Mouse (Mus musculus) right cerebral cortex, postnatal 36 days (tissue): ENCODE data around the gene Phactr3.
"Not testable (repeated sequence)": the region's sequence is repeated elsewhere in the genome, so short reads cannot be mapped to it uniquely, and the experiment has no call there.

Source experiments
- DNase-seq, 2 experiments: peaks; one replicate each; pipeline ENCODE4 v3.0.0; 2022; ENCODE audit warnings: low spot score in 2 of 2, mixed read lengths in 1 of 2

The Phactr3 gene

DNA sequence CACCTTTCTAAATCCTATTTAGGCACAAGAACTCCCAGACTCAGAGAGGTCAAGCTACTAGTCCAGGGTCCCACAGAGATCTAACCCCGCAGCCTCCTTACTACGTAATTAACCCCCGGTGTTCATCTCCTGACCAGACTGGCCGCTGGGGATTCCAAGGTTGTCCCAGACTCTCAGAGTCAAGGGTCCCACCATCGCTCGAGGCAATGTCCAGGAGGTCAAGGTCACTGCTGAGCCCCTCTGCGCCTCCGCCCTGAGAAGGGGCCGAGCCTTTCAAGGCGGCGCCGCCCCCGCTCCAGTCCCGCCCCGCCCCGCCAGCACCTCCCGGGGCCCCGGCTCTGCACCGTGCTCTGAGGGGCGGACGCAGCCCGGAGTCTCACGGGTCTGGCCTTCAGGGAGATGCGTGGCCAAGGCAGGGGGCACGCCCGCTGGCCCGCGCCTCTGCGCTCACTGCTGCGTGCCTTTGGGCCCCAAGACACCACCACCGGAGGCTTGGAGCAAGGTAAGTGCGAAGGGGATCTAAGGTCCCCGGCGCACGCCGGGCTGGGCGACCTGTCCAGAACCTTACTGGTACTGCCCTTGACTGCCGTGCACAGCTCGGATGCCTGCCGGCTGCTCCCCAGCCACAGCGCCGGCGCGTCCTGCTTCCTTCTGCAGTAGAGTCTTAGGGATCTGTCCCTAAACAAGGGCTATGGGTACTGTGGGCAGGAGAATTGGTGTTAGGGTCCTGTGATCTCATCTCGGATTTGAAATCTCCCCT is at the start of gene Phactr3:
Phactr3 (plus strand) TSS at position 175 of the 760 bp plus-strand sequence.
- DNase-seq = no peak

DNA sequence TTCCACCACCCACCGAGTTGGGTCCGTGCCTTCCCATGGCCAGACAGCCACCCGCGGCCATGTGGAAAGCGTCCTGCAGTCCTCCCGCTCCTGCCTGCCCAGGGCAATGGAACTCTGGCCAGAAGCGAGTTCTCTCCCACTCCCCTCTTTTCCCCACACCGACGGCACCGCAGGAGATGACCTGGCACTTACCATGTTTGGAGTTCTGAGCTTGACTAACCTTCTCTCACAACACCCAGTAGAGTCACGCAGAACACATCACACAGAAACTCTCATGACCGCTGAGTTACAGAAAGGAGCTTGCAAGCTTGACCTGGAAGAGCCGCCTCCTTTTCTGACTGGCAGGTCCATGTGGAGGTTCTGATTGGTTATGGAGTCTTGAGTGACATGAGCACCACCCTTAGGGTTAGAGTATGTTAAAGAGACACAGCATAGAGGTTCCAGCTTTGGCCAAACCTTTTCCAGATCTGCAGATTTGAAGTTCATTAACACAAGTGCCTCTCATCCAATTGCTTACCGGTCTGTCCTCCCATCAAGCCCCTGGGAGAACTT is 40.5 kb upstream of the Phactr3 start, which contains the start of gene Zfp931:
Zfp931 (minus strand) TSS at position 311 of the 552 bp plus-strand sequence.
- DNase-seq = not testable (repeated sequence)

DNA sequence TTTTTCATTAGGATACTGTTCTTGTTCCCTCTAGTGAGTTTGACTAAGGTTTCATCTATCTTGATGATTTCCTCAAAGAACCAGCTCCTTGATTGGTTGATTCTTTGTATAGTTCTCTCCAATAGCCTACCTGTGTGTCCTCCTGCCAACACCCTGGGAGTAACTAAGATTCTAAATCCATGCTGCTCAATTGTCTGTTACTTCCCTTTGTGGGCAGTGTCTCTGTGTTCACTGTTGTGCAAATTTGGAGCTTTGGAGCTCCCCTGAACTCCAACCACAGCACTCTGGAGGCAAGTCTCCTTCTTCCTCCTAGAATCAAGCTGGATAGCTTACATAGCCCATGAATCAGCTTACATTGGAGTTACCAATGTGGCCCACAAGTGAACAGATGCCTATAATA is 29.2 kb upstream of the Phactr3 start:
- no peak for DNase-seq

DNA sequence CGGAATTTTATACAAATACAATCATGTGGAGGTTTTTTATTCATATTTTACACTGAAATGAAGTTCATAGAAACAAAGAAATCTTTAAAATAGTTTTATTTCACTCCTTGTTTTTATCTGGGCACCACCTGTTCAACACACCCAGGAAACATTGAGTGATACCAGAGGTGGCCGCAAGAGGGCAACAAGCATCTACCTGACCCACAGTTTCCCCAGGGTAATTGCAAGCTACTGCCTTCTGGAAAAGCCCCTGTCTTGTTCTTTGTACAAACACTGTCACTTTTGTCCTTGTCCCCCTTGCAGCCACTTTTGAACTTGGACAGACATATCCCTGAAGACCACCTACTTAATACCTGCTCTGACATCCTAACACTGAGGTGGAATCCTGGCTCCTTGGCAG is 20.8 kb upstream of the Phactr3 start:
- DNase-seq = peak; percentile 34 to 54

DNA sequence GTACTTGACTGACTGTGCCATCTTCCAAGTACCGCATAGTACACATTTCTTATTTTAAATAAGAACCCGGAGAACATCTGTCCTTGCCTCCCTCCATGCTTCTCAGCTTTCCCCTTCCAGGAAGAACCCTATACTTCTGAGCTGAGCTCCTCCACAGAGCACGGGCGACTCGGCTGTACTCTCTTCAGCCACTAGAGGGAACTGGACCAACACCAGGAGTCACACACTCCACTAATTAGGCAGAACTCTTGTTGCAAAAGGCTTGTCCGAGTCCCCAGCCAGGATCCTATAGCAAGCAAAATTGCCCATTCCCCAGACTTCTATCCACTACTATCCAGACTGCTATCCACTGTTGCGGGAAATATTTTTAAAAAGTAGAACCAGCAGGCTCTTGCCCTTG is 16.8 kb upstream of the Phactr3 start:
- peak; percentile 55 to 64 for DNase-seq

DNA sequence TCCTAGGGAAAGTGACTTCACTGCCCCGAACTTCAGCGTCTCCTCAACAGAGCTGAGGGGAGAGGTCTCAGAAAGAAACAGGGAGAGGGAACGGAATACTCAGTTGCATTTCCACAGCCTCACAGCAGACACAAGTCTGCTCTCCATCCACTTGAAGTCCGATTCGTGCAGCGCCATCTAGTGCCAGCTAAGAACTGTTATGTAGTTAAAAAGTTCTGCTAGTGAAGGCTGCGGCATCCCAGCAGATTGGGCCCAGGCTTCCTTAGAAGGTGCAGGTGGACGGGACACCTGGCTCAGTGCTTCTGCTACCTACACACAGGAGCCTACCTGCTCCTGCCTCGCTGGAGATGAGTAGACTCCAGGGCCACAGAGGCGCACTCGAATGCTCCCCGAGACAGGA is 829 bp upstream of the Phactr3 start:
- peak in 1 of 2 experiments; percentile 39 for DNase-seq

DNA sequence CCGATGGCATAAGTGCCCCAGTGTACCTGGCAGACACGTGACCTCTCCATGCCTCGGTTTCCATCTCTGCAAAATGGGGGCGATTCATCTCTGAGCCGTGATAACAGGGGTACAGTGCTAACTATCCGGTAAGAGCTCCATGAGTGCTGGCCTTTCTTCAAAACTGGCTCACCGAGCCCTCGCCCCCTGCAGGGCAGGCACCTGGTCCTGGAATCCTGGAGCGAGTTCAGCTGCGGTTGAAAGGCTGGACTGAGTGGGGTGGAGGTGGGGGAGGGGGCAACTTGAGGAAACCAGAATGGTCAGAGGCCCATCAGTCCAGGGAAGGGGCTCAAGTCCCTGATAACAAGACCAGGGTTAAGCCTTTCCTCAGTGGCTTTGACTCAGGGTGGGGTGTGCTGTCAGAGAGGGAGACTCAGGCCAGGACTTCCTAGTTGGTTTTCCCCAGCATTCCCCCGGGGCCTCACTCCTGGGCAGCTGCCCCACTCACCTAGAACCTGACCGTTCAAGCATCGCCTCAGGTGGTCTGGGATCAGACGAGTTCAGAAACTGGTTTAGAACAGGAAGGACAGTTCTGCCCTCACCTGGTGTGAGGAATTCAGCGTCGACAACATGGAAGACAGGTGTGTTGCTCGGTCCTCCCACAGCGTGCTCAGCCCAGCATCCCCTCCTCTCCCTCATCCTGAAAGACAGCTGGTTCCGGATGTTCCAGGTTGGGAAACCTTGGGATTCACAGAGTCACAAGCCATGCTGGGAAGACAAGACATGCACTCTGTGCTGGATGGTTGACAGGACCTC is 983 bp downstream of the Phactr3 start:
- no peak for DNase-seq

DNA sequence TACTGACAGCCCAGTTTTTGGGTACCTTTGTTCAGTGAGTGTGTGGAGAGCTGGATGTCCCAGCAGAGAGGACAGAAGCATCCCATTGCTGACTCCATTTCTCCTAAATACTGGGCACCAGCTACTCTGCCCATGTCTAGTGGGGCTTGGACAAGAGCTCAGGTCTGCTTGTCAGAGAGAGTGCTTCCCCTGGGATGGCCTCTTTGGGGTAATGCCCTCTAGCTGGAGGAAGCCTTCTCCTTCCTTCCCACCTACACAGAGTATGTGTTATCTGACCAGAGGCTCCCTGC is 1.5 kb downstream of the Phactr3 start:
- no peak for DNase-seq

DNA sequence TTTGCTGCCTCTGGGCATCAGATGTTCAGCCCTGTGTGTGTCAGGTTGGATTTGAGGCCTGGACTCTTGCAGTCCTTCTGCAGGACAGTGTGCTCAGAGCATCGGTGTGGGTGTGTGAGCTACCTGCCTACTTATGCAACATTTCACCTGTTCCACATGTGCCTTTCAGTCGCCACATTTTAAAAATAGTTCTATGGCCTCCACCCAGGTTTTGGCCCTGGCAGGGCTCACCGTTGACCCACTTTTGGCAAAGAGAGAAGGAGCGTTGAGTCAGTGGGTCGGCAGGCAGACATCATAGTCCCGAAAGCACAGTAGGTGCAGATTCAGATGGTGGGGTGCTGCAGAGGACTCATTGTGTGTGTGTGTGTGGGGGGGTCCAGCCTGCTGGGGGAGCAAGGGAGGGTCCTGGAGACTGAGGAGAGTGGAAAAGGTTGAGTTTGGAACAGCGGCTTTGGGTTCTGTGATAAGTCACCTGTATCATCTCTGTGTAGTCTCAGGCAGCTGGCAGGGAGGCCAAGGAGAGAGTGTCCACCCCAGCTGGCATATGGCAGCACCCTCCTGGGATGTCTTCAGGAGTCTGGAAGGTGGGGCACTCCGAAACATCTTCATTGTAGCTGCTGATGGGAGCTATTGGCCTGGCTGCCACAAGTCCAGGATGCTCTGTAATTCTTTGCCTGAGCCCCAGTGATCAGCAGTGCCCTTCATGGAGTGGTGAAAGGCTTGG is 2.0 kb downstream of the Phactr3 start:
- DNase-seq = peak in 1 of 2 experiments; percentile 0

DNA sequence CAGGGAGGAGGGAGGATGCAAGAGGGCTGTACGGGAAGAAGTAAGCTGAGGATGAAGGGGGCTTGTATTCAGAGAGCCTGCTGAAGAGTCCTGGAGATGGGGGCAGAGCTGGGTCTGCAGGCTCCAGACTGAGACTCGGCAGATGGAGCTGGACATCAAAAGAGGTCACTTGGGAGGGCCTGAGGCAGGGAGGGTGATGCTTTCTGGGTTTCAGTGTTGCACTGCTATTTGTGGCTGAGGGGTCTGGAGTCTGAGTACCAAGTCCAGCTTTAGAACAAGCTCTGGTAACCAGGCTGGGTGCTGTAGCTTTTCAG is 2.6 kb downstream of the Phactr3 start:
- DNase-seq = no peak

DNA sequence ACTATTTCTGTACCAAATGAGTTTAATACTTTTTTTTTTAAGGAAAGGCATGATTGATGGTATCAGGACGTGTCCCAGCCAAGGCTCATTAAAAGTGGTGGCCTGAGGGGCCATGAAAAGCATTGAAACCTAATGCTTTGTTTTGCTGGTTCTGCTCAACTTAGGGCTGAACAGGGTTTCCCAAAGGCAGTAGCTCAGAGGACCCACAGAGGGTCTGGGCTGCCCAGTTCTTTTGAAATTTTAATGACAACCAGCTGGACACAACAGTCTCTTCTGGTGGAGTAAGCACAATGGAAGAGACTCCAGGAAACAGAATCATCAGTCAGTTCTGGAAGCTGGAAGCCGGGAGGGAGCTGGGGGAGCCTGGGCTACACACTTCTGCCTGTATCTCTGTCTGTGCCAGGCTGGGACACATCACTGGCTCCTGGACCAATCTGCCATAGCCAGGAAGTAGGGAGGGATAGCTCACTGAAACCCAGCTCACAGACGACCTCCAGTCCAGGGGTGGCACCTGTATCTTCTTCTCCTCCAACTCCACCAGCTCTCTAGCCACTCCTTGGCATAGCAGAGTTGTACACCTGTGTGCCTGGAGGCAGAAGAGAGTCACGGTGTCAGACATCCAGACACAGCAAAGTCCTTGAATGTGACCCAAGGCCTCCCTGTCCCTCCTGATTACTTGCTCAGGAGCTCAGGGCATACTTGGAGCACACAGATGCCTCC is 3.3 kb downstream of the Phactr3 start:
- DNase-seq = peak in 1 of 2 experiments; percentile 0

DNA sequence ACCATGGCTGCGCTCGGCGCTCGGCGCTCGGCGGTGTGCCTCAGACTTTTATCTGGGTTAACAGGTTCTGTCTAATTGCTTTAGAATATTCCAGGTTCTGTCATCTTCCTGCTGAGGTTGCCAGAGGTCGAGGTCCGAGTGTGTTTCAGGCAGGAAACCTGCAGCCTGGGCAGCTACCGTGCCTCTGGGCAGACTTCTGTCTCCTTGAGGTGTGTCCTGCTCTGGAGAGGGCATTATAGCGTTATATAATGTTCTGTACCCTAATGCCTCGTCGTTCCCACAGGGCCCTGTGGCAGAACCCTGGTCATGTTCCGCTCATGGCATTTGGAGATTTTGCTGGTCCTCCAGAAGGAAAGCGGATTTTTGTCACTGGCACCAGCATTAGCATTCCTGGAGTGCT is 4.7 kb downstream of the Phactr3 start:
- peak in 1 of 2 experiments; percentile 0 for DNase-seq

DNA sequence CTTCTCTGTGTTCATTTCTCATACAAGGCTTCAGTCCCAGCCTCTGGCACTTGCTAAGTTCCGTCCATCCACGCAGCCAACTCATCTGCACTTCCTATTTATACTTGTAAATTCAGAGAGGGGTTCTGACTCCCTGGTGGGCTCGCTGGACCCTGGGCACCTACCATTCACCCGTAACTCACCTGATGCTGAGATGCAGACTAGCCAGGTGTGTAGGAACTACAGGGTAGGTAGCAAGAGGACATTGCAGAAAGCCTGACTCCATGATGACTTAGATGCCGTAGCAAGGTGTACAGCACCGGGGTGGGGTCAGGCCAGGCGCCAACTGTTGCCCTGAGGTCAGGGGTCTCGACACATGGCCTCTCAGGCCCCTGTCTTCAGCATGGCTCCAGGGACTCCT is 6.7 kb downstream of the Phactr3 start:
- peak in 1 of 2 experiments; percentile 1 for DNase-seq

DNA sequence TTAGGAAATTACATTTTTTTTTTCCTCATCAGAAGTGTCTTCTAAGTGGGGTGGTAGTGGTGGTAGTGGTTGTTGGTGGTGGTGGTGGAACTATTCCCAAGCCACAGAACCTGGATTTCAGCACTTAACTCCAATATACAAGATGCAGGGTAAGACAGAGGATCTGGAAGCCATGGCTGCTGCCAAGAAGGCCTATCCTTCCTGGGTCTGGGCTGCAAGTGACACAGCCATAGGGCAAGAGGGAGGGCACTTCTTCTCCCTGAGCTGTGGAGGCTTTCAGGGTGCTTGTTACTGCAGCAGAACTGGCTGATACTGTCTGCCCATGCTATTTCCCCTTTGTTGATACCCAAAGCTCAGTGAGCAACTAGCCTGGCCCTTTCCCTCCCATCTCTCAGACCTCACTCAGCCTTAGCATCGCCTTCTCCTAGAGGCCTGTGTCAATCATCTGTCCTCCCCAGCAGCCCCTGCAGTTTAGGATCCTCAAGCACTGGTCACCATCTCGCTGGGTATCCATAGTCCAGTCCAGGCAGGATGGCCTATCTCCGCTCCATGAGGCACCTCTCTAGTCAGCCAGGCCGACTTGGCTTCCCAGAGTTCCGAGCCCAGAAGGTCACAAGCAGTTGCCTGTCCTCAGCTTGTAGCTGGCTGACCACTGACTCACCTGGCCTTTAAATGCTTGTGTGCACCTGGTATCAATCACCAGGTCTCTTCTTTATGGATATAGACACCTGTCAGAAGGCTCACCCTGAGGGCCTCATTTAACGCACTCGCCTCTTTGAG is 7.5 kb downstream of the Phactr3 start:
- DNase-seq = peak in 1 of 2 experiments; percentile 0

DNA sequence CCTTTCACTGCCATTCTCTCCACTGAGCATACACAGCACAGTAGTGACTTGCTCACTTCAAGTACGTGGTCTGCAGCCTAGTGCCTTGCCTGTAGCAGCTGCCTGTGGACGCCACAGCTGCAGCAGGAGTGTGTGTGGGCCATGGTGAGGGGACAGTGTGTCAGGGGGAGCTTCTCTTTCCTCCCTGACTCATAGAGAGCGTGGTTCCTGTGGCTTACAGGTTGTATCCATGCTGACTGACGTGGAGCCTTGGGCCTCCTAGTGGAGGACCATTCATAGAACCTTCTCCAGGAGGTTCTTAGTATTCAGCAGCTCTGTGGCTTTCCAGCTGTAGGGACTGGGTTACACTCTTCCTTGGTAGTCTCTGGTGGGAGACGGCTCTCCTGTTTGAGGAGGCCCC is 9.8 kb downstream of the Phactr3 start:
- peak in 1 of 2 experiments; percentile 0 for DNase-seq

DNA sequence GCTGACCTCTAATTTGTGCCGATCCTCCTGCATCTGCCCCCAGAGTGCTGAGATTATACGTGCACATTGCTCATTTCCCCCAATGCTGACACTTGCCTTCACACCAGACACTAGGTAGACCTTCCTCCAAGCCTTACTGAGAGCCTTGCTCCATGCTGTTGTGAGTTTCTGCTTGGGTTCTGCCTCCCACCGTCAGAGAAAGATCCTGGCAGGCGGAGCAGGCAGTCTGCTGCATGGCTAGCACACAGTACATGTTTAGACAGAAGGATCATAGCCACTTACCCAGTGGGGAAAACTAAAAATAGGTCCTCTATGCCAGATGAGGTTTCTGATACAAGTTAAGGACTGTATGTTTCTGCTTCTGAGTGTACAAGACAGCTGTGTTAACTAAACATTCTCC is 10.4 kb downstream of the Phactr3 start:
- DNase-seq = peak in 1 of 2 experiments; percentile 15

DNA sequence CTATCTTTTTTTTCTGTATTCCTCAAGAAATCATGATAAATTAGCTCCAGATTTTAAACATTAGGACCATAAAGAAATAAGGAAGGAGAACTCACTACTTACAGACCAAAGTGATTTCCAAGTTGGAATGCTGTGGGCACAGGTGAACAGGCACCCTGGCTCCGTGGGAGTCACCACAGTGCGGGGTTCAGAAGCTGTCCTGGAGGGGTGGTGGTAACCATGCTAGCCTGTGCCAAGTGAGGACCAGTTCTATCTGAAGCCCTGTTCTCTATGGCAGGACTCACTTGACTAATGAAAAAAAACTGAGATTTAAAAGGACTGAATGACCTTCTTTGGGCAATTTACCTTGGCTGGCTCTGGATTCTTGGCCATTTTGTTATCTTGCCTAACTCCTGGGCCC is 10.9 kb downstream of the Phactr3 start:
- peak in 1 of 2 experiments; percentile 0 for DNase-seq

DNA sequence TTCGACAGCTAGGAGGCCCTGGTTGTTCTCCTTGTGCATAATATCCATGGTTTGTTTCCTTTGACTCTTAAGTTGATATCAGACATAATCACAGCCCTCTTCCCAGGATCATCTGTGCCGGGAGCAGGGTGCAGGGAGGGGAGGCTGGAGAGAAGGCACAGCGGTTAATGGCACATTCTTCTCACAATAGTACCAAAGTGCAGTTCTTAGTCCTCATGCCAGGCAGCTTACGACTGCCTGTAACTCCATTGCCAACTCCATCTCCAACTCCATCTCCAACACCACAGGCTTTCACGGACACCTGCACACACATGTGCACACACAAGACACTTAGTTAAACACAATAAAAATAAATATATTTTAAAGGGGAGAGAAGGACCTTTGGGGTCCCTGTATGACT is 11.8 kb downstream of the Phactr3 start:
- no peak for DNase-seq

DNA sequence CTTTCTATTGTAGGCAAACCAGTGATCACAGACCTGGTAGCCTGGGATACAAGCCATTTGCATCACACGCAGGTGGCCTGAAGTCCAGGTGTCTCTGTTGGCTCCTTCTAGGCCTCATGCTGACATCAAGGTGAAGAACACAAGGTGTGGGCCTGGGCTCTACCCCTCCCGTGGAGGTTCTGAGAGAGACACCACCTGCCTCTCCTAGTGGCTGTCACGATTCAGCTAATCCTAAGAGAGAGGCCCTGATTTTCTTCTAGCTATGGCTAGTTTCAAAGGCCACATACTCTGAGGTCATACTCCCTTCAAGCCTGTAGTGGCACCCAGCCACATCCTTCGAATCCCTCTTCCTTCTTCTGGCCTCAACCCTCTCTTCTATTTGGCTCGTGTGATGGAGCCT is 12.2 kb downstream of the Phactr3 start:
- no peak for DNase-seq

DNA sequence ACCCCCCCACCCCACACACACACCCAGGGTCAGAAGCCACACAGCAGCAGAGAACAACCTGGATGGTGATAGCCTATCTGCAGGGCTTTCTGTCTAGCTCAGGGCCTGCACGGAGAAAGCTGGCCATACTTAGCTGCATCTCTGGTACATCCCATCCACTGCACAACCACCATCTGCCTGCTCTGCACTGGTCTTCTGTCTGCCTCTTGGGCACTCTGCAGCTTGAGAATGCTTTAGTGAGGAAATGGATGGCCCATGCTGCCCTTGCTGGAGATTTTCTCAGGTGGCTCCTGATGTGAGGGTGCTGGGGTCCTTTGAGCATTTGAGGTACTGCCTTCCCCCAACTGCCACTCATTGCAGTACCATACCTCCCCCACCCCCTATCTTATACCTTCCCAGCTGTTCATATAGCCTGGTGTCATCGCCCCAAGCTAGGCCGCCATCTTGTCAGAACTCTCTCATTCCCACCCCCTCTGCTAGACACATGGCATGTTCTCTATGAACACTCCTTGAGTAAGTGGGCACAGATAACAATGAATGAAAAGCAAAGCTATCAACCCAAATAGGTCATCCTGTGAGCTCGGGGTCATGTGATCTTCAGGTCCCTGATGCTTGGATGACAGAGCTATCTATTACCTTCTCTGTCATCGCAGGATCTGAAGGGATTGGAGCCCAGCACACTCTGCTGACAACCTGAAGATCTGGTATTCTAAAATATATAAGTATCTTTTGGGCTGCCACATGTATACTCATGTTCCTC is 13.0 kb downstream of the Phactr3 start:
- no peak for DNase-seq
